Mouse (Mus musculus) ES-E14 (cell line): ENCODE data around the gene Sfxn3. TPM values are rescaled to one million over a fixed set of nuclear protein-coding genes. Genes with fewer than 3 reads are reported as not detected.
A peak's percentile ranks its signal among the peaks of the same experiment; 100 is the strongest.
"Not testable (repeated sequence)": the region's sequence is repeated elsewhere in the genome, so short reads cannot be mapped to it uniquely, and the experiment has no call there.

Source experiments
- DNase-seq: peaks from one replicate; pipeline ENCODE4 v3.0.0-alpha.2; 2013; ENCODE audit warnings: low read depth, low spot score
- H3K27ac ChIP-seq: 2 replicates; pipeline ENCODE4 v1.5.1; 2012; ENCODE audit warnings: low read depth, mild to moderate bottlenecking, low read length, moderate library complexity, mixed read lengths; ENCODE audit not compliant: poor library complexity, insufficient read depth, severe bottlenecking
- H3K36me3 ChIP-seq: 2 replicates; pipeline ENCODE4 v1.6.1; 2012; ENCODE audit warnings: mild to moderate bottlenecking, low read length, moderate library complexity, mixed read lengths; ENCODE audit not compliant: control insufficient read depth, poor library complexity, insufficient read depth, severe bottlenecking
- H3K4me1 ChIP-seq, 2 experiments: fragments of 150-350 bp in 1 of 2; sonication (generic) in 1 of 2; 2 replicates each; pipeline ENCODE4 v1.6.1; 2012; ENCODE audit warnings: low read length in 2 of 2, mild to moderate bottlenecking in 1 of 2, mixed read lengths in 1 of 2; ENCODE audit not compliant: control insufficient read depth in 2 of 2, insufficient read depth in 2 of 2, poor library complexity in 1 of 2
- H3K4me3 ChIP-seq, 2 experiments: fragments of 150-350 bp in 1 of 2; sonication (generic) in 1 of 2; 2 replicates each; pipeline ENCODE4 v1.5.1; 2012; ENCODE audit warnings: low read length in 2 of 2, low read depth in 1 of 2, mild to moderate bottlenecking in 1 of 2, mixed read lengths in 1 of 2; ENCODE audit not compliant: insufficient read depth in 1 of 2, poor library complexity in 1 of 2, severe bottlenecking in 1 of 2
- H3K9ac ChIP-seq: 2 replicates; pipeline ENCODE4 v1.6.1; 2012; ENCODE audit warnings: low read depth, mild to moderate bottlenecking, low read length, mixed read lengths; ENCODE audit not compliant: poor library complexity, insufficient read depth, severe bottlenecking
- H3K9me3 ChIP-seq: fragments of 150-350 bp; sonication (generic); 2 replicates; pipeline ENCODE4 v1.6.1; 2012; ENCODE audit warnings: low read depth, mild to moderate bottlenecking, low read length; ENCODE audit not compliant: control insufficient read depth, insufficient read depth
- CHD2 ChIP-seq: IDR thresholded peaks from 2 replicates; pipeline ENCODE4 v1.6.1; 2014; ENCODE audit warnings: mild to moderate bottlenecking, low read depth, low read length, inconsistent platforms
- HCFC1 ChIP-seq: IDR thresholded peaks from 2 replicates; pipeline ENCODE4 v1.6.1; 2012; ENCODE audit warnings: low read length, inconsistent platforms, borderline replicate concordance; ENCODE audit not compliant: insufficient read depth
- MAFK ChIP-seq: IDR thresholded peaks from 2 replicates; pipeline ENCODE4 v1.6.1; 2014; ENCODE audit warnings: mild to moderate bottlenecking, low read depth, low read length, inconsistent platforms; ENCODE audit not compliant: insufficient read depth
- ZC3H11A ChIP-seq: IDR thresholded peaks from 2 replicates; pipeline ENCODE4 v1.6.1; 2012; ENCODE audit warnings: low read depth, mild to moderate bottlenecking, inconsistent platforms, low read length, borderline replicate concordance
- ZNF384 ChIP-seq: IDR thresholded peaks from 2 replicates; pipeline ENCODE4 v1.6.1; 2012; ENCODE audit warnings: low read depth, low read length, inconsistent platforms
- in situ Hi-C, 2 experiments: fragments of 600-800 bp; cut with MboI; formaldehyde crosslinking; loops; one replicate each; pipeline ENCODE4 v1.15.1; 2025; ENCODE audit warnings: low sequenced_read_pairs in 2 of 2, inconsistent platforms in 1 of 2; ENCODE audit not compliant: unreplicated experiment in 2 of 2
- total RNA-seq: library from RNA; depleted of rRNA; stranded (reverse); fragments of 300-350 nt; gene quantifications from 2 replicates; pipeline ENCODE4 v1.2.3, GENCODE M21; 2012

Sfxn3 gene
- total RNA-seq, 1 experiment, result 7.1 TPM

DNA sequence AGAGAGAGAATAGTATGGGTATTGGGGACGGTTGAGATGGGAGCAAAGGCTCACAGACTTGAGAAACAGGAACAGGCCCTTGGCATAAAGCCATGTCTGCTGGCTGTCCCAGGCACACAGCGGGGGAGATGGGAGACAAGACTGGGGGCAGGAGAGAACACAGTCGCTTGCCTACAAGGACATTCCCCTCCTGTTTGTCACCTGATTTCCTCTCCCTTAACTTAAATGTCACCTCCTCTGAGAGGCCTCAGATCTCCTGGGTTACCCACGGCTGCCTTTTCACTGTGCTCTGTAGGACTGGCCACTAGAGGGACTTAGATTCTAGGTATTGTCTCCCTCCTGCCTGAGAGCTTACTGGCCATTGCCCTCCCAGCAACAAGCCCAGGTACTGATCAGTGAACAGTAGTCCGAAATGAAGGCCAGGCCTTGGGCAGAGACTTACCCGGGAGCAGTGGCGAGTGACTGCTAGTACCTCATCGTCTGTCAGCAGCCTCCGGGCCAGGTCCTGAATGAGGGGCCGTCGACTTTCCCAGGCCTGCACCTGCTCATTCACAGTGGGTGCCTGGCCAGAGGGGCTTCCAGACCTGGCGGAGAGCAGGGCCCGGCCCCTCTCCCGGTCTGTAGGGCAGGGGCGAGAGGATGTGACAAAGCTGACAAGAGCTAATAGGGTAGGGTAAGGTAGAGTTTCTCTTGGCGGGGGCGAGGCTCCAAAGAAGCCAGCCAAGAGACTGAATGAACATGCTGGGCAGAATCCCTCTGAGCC, 14.6 kb upstream of the Sfxn3 start:
- no peaks in the 10 kb centered on the region for H3K9me3 ChIP-seq
- DNase-seq, result no peak
- H3K9ac ChIP-seq, result 0 out of 2 replicates have a peak overlapping the region, but pooled peaks have one; percentile 33
- no peak overlapping the region for H3K27ac ChIP-seq
- TF ChIP-seq CHD2, result no peak
- TF ChIP-seq MAFK, result no peak
- no peak for TF ChIP-seq ZC3H11A
- no peak for TF ChIP-seq HCFC1
- no peak for TF ChIP-seq ZNF384
- H3K36me3 ChIP-seq, result no peaks in the 10 kb centered on the region
- in situ Hi-C loops, result no loop called here
- peaks cover 2 to 30% of the 10 kb centered on the region in 2 experiments; a peak in 2 of 4 replicates for H3K4me1 ChIP-seq
- no peak overlapping the region; a peak in 1 of 4 replicates for H3K4me3 ChIP-seq

GRCm38 (mm10) chr19:45036867-45037266, 10.4 kb upstream of the Sfxn3 start:
- H3K36me3 ChIP-seq, result no peaks in the 10 kb centered on the region
- no peak overlapping the region for H3K4me3 ChIP-seq
- H3K27ac ChIP-seq, result no peak overlapping the region
- DNase-seq, result no peak
- TF ChIP-seq ZNF384 (no peak), MAFK (no peak), ZC3H11A (no peak), CHD2 (no peak)
- peaks cover 0 to 18% of the 10 kb centered on the region in 2 experiments; a peak in 2 of 4 replicates for H3K4me1 ChIP-seq
- H3K9me3 ChIP-seq, result no peaks in the 10 kb centered on the region
- in situ Hi-C loops, result no loop called here
- H3K9ac ChIP-seq, result no peak overlapping the region

DNA sequence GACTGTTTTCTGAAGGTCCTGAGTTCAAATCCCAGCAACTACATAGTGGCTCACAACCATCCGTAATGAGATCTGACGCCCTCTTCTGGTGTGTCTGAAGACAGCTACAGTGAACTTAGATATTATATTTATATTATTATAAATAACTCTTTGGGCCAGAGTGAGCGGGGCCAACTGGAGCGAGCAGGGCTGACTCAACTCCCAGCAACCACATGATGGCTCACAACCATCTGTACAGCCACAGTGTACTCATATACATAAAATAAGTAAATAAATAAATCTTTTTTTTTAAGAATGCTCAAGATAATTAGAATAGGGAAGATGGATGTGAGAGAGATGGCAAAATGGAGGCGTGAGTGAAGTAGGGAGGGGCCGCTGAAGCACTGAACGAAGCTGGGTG, 9.1 kb upstream of the Sfxn3 start:
- H3K27ac ChIP-seq, H3K4me3 ChIP-seq, H3K36me3 ChIP-seq, H3K9me3 ChIP-seq, H3K9ac ChIP-seq, in situ Hi-C loops, DNase-seq: not testable (repeated sequence)
- H3K4me1 ChIP-seq, result peaks cover 0 to 16% of the 10 kb centered on the region in 2 experiments; a peak in 2 of 4 replicates

- no peak for DNase-seq
- Histone ChIP-seq H3K4me1 (peaks cover 0 to 19% of the 10 kb centered on the region in 2 experiments; a peak in 2 of 4 replicates), H3K9ac (no peak overlapping the region), H3K9me3 (no peaks in the 10 kb centered on the region), H3K36me3 (no peaks in the 10 kb centered on the region), H3K27ac (no peak overlapping the region), H3K4me3 (peak overlapping the region; percentile 19 to 45; a peak in 2 of 4 replicates)
- in situ Hi-C loops, result no loop called here
- TF ChIP-seq HCFC1 (no peak), ZNF384 (no peak), ZC3H11A (no peak), MAFK (no peak), CHD2 (no peak)
Measured at GRCm38 (mm10) chr19:45040214-45040613, 7.1 kb upstream of the Sfxn3 start.
